Mouse (Mus musculus) liver, postnatal 0 days (tissue): ENCODE results near the gene Peli2.

Source experiments
- CTCF ChIP-seq: sonication (generic); IDR thresholded peaks from 2 replicates; pipeline ENCODE4 v1.5.1; 2016; ENCODE audit warnings: antibody characterized with exemption, low read depth
- EP300 ChIP-seq: IDR thresholded peaks from 2 replicates; pipeline ENCODE4 v1.6.1; 2016; ENCODE audit warnings: antibody characterized with exemption, low read depth, mild to moderate bottlenecking

GRCm38 (mm10) chr14:48263146-48263545 is 142.5 kb downstream of the Peli2 start:
- TF ChIP-seq CTCF = no peak
- TF ChIP-seq EP300 = no peak
